Mouse (Mus musculus) small intestine, adult 2 months (tissue): ENCODE results near the gene Tma16.

Experiments
- CTCF ChIP-seq: fragments of 200-500 bp; IDR thresholded peaks from 2 replicates; pipeline ENCODE4 v1.5.1; 2012; ENCODE audit warnings: low read depth, mild to moderate bottlenecking, control low read depth, inconsistent platforms, low read length, moderate library complexity, mixed read lengths; ENCODE audit not compliant: insufficient replicate concordance, insufficient read length; ENCODE audit errors: extremely low read depth
- POLR2A ChIP-seq: fragments of 200-500 bp; IDR thresholded peaks from 2 replicates; pipeline ENCODE4 v1.6.1; 2012; ENCODE audit warnings: low read depth, mild to moderate bottlenecking, control low read depth, inconsistent platforms, low read length, moderate library complexity

GRCm38 (mm10) chr8:66494496-66494895, 8.2 kb upstream of the Tma16 start:
- TF ChIP-seq CTCF (no peak), POLR2A (no peak)
